Mouse (Mus musculus): ENCODE results near the gene Ntn4. TPM values are rescaled to one million over a fixed set of nuclear protein-coding genes. Genes with fewer than 3 reads are reported as not detected.

The Ntn4 gene
- total RNA-seq, 2 experiments from 2014 or later, result 7.3 to 7.7 TPM

DNA sequence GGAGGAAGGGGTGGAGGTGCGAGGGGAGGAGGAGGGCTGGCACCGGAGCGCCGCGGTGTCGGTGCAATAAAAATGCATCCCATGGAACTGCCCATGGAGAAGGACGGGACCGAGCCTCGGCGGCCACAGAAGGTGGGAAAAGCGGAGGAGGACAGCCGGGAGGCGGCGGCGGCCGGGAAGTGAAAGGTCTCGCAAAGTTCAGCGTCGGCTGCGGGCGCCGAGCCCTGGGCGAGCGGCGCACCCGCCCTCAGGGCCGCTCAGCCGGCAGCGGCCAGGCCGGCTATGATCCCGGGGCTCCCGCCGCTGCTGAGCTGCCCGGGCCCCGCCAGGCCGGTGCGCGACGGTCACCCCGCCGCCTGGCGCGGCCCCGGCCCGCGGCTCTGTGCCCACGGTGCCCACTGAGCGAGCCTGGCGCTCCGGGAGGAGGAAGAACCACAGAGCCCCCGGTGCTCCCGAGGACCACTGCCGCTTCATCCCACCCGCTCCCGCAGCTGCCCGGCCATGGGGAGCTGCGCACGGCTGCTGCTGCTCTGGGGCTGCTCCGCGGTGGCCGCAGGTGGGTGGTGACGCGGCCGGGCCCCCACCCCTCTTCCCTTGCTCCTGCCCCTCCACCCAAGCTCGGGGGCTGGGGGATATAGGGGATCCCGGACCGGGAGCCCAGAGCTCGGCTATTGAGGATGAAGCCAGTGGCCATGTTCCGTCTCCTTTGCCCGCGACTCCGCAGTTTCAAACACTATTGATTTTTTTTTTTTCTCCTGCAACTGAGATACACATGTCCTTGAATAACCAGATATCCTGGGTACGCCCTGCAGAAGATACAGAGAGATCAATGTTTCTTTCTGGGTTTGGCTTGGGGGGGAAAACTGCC lies 706 bp downstream of the Ntn4 start:
- intact Hi-C loops (cut with DNase I), result no loop called here
- DNase-seq, result peak; percentile 64

DNA sequence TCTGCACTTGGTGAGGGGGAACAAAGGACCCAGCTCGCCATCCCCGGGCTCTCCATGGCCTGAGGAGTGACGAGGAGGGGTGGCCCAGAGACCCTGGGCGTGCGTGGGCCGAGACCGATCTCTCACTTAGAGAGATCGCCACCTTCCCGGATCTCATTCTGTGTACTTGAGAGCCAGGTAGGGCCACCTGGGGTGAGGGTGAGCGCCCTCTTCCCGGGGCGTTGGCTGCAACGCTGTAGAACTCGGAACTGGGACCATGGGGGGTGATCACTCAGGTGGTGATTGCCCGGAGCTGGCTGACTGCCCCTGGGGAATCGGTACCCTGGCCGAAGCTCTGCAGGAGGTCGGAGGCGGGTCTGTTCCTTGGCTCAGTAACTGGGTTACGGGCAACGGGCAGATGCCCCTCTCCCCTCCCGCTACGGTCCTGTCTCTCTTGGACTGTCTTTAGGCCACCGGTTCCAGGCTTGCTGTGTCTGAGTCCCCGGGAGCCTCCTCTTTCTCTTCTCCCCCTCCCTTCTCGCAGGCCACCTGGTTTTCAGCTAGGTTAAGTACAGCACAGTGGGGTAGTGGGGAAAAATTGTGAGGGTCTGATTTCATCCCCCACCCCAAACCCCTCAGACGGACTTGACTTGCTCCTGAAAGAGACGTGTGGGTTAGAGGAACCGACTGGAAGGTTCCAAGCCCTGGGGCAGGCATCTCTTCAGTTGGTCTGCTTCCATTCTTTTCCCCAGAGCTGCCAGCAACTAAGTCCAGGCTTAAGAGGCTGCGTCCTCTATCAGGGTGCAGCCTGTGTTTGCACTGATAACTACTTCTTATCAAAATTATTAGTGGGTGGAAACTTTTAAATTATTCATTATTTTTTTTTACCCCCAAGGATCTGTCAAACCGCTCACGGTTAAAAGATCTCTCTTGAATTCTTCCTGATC lies 1.6 kb downstream of the Ntn4 start:
- intact Hi-C loops (cut with DNase I), result no loop called here
- peak; percentile 70 for DNase-seq

DNA sequence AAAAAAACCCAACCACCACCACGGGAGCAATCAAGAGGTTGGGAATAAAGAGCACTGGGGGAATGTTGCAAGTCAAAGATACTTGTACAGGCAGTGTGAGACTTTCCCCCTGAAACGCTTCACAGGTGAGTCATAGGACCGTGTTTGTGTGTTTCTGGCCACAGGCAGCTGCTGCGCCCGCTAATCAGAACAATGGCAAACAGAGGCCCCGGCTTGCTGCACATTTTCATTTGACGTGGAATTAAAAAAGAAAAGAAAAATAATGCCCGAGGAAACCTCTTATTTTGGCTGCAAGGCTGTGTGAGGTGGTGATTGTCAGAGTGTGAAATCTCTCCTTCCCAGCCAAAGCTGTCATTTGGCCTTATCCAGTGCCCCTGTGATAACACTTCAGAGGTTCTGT lies 2.4 kb downstream of the Ntn4 start:
- intact Hi-C loops (cut with DNase I), result no loop called here
- no peak for DNase-seq

DNA sequence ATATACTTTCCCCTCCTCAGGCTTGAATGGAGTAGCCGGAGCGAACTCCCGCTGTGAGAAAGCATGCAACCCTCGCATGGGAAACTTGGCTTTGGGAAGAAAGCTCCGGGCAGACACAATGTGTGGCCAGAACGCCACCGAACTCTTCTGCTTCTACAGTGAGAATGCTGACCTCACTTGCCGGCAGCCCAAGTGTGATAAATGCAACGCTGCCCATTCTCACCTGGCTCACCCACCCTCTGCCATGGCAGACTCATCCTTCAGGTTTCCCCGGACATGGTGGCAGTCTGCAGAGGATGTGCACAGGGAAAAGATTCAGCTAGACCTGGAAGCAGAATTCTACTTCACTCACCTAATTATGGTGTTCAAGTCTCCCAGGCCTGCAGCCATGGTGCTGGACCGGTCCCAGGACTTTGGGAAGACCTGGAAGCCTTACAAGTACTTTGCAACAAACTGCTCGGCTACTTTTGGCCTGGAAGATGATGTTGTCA lies 4.0 kb downstream of the Ntn4 start:
- intact Hi-C loops (cut with DNase I), result no loop called here
- peak; percentile 25 for DNase-seq

DNA sequence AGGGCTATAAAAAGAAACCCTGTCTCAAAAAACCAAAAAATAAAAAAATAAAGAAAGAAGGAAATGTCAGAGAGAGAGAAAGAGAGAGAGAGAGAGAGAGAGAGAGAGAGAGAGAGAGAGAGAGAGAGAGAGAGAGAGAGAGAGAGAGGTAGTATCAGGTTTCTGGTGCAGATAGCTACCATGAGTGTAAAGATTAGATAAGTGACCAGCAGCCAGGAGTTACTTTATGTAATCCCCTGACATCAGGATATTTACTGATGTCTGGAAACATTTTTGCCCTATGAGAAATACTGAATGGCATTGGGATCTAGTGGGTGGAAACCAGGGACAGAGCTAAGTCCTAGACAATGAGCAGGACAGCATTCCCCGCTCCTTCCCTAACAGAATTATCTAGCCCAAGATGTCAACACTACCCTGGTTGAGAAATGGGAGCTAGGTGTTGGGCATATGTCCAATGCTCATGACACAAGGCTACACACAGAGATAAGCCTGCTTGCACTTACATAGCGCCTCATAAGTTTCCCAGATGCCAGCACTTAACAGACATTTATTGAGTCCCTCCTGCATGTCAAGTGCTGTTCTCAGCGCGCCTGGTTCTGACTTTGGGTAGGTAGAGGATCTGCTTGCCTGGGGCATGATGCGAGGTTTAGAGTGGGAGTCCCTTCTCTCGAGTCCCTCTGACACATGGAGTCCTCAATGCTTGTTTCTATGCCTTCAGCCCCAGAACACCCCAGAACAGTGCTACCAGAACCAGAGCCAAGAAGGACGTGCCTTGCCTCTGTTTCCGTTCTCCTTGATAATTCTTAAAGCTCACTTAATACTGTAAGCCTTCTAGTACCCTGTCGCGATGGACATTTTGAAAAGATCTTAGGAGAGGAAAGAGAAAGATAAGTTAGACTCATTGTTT lies 7.4 kb downstream of the Ntn4 start:
- DNase-seq, result no peak
- intact Hi-C loops (cut with DNase I), result no loop called here

DNA sequence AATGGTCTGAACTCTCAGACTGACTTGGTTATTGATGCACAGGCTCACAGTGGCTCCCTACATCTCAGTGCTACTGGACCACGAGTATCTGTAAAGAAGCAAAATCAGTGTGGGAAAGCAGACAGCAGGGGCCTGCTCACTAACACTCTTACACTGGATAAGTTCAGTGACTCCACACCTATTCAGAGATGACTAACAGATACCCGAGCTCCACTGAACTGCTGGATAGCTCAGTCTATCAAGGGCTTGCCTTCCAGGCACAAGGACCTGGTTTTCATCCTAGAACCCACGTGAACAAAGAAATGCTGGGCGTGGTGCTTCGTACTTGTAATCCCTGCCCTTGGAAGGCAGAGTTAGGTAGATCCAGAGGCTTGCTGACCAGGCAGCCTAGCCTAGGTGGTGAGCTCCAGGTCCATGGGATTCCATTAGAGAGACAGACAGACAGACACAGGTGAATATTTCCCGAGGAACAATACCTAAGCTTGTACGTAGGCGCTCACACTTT lies 8.2 kb downstream of the Ntn4 start:
- no peak for DNase-seq
- intact Hi-C loops (cut with DNase I), result no loop called here

DNA sequence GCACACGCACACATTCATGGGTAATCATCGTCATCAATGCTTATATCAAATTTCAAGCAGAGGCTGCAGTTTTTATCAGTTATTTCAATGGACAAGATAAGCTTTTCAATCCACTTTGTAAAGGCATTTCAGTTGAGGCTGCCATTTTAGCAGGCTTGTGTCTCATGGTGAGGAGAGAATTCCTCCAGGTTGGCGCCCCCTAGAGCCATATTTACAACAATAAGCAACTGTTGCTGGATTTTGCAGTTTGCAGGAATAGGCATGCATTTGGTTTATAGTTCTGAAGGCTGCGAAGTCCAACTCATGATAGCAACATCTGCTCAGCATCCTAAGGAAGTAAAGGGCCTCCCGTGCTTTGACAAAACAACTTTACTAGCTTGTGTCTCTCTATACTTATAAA lies 8.6 kb downstream of the Ntn4 start:
- intact Hi-C loops (cut with DNase I), result no loop called here
- DNase-seq, result no peak

DNA sequence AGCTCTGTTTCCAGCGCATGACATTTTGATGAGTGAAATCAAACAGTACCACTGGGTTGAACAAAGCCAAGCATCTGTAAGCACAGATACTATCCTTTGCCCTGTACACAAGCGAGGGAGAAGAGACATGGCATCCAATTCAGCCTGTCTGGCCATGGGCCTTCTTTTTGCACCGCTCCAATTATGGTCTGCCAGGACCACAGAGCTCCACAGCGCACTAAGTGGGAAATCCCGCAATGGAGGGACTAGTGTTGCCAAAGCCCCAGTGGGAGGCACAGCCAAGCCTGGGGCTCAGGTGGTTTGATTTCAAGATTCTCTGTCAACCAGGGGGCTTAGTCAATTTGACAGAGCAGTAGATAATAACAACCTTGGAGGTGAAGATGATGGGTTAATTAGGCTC lies 9.1 kb downstream of the Ntn4 start:
- intact Hi-C loops (cut with DNase I), result no loop called here
- DNase-seq, result peak; percentile 47

DNA sequence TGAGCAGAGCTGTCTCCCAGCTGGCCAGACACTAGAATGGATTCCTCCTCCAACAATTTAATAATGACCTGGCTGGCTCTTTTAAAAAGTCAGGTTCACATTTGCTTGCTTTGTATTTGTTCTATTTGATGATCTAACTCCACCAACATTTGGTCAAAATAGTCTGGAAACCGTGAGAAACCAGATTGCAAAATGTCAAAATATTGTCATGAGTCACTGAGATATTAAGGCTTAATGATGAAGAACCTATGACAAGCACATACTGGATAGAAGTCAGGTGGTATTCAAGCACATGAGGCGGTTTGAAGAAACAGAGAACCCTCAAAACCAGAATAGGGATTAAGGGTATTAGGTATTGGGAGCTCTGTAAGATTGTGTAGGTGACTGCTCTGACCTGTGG lies 12.8 kb downstream of the Ntn4 start:
- no peak for DNase-seq
- intact Hi-C loops (cut with DNase I), result no loop called here

DNA sequence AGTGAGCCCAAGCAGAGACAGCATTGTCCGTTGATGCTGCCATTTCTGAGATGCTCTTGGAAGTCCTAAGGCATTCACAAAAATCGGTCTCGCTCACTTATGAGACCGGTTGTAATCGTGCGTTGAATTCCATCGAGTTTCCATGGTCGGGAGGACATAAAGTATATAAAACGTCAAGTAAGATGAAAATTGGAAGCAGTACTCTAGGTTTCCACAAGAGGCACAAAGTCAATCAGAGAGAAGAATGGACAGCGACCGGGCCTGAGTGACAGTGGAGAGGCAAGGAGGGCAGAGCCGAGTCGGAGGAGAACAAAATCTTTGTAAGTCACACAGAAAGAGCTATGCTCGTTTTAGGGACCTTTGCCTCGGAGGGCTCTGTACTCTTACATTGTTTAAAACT lies 14.9 kb downstream of the Ntn4 start:
- intact Hi-C loops (cut with DNase I), result no loop called here
- no peak for DNase-seq

DNA sequence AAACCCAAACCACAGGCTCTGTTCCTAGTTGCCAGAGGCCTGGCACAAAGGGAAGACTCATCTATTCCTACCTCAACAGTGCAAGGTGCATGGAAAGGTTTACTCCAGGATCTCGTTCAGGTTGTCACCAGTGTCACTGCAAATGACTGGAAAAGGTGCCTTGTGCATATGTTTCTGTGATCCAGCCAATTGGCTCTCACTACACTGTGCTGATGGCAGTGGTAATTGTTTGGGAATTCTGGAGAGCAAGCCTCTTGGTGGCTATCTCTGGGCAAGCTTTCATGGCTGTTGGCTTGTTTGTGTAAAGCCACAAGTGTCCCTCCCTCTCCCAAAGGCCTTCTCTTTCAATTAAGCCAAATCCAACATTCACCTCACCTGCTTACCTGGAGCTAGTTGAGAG lies 19.3 kb downstream of the Ntn4 start:
- intact Hi-C loops (cut with DNase I), result no loop called here
- DNase-seq, result no peak

DNA sequence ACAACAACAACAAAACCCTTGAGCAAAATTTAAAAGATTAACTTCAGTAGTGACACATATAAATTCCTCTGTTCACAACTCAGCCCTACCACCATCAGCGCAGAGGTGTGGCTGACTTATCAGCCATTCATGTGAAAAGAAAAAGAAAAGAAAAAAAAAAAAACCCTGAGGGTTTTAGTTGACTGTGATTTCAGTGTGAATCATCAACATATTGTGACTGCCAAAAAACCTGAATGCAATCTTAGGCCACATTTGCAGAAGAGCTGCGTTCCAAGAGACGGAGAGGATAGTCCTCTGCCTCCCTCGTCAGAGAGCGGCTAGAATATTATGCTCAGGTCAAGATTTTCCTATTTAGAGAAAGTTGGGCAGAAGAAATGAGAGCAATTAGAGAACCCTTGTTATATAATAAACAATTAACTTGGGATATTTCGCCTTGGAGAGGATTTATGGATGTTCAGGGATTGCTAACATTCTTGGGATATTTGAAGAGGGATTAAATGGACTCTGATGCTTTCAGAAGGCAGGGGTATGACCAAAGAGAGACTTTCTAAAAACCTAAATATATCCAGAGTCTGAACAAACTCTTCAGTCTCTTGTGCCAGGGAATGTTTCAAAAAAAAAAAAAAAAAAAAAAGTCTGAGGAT lies 21.0 kb downstream of the Ntn4 start:
- intact Hi-C loops (cut with DNase I), result no loop called here
- no peak for DNase-seq

DNA sequence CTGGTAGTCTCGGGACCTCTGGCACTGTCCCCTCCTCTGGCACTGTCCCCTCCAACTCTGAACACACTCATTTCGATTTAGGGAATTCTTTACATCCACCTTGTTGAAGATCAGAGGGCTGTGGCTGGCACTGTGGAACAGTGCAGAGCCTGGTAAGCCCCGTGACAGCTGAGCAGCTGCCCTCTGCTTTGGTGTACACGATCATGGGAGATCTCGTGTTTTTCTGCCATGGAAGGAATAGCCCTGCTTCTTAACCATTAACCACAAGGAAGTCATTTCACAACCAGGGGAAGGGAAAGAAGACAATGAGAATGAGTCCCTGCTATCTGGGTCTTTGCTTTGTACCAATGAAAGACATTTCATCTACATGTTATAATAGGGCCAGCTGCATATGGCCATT lies 21.5 kb downstream of the Ntn4 start:
- intact Hi-C loops (cut with DNase I), result no loop called here
- DNase-seq, result no peak

DNA sequence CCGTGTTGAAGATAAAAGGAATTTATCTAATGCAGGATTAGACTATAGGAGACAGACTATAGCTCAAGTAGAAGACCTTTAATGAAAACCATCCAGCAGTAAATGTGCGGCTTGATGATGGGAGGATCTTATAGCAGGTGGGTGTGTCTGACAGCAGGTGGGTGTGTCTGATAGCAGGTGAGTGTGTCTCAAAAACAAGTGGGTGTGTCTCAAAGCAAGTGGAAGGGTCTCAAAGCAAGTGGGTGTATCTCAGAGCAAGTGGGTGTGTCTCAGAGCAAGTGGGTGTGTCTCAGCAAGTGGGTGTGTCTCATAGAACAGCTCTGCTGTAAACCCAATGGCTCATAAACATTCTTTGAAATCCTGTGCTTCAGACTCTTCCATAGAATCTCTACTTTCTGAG lies 25.7 kb downstream of the Ntn4 start:
- intact Hi-C loops (cut with DNase I), result no loop called here
- DNase-seq, result no peak

DNA sequence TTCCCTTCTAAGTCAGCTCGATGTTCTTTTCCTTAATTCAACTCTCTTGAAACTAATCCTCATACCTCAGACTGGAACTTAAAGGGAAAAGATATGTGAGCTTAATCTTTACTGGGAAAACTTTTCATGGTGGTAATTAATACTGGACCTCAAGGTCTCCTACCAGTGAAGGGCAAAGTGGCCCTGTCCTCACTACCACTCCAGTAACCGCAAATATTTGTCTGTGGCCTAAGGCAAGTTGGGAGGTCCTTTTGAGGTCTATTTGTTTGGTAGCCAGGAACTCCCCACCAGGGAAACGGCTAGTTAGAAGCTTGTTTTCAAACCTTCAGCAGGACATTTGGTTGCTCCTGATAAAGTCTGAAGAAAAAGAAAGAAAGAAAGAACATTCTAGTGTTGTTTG lies 26.5 kb downstream of the Ntn4 start:
- no peak for DNase-seq
- intact Hi-C loops (cut with DNase I), result no loop called here

DNA sequence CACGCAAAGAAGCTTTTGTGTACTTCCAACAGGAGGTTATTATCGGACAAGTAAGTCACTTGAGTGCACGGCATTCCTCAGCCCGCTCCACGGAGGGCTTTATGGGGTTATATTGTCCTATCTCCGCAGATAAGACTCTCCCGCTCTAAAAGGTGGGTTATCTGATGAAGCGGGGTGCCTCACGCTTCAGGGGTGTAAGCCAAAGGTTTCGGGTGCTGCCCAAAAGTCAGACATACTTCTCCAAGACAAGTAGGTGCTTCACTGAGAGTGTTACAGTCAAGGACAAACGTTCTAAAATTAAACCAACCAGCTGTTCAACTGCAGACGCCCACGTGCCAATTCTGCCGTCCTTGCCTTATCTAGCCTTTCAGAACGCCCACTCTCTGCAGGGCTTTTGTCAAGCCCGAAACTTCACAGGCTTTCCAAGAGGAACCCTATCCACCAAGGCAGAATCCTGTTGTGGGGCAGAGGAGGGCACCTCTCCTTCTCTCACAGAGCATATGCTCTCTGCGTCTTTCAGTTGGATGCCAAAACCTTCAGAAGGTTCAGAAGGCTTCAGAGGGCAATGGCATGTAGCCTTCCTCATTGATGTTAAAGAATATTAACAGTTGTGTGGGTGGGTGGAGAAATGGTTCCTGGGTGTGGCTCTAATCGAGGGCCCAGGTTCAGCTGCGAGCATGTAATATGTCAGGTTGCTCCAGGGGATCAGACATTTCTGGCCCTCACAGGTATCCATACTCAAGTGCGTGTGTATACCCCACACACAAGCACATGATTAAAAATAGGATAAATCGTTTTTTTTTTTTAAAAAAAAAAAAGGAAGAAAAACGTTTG lies 32.4 kb downstream of the Ntn4 start:
- no peak for DNase-seq
- intact Hi-C loops (cut with DNase I), result no loop called here

DNA sequence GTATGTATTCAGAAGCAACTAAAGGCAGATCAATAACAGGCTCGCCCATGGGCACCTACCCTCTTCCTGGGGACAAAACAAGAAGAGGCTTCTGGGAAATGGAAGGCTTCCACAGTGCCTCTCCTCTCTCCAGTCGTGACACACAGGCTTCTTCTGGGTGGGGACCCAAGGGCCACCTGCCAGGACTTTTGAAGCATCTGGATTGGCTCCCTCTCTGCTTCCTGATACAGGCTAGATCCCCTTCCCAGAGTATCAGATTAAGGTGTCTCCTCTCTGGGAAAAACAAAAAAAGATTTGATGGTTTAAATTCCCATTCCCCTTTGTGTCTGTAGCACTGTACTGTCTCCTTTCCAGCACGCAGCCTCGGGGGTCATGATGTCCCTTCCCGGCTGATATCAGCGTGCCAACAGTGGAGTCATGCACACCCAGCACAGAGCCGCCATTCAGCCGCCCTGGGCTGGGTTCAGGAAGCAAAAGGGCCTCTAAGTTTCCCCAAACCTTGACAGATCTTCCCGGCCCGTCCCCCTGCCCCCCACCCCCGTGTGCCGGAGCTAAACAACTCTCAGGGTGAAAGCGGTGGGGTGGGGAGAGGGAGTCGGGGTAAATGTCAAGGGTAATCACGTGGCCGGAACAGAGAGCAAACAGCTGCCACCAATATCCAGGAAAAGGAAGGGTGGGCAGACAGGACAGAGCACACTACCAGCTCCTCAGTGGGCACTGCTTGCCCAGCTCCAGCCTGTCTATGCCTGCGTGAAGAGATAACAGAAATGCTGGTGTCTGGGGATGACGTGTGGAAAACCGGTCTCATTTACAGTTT lies 38.9 kb downstream of the Ntn4 start:
- intact Hi-C loops (cut with DNase I), result no loop called here
- no peak for DNase-seq

DNA sequence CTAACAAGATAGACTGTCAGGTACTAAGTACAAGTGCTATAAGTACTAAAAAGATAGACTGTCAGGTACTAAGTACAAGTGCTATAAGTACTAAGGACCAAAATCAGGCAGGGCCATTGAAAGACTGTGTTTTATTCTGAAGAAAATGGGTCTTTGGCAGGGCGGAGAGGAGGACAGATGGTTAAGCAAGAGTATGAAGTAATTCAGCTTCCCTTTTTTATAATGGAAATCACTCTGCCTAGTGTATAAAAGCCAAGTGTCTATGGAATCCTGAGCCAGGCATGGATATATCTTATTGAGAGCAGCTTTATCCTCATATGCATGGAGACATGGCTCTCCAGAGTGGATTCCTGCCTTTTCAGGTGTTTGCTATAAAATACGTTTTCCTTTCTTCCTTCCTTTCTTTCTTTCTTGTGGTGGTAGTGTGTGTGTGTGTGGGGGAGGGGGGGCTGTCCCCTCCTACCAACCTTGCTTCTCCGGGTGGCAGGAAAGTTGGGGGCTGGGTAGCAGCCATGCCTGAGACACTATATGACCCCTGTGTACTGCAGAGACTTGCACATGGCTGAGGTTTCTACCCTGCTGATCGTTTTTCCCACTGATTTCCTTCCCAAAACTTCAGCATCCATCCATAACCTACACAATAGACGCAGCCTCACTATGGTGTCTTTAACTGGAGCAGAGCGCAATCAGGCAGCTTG lies 40.3 kb downstream of the Ntn4 start:
- no peak for DNase-seq
- intact Hi-C loops (cut with DNase I), result no loop called here

Measured in left cerebral cortex, postnatal 4 days (tissue).